Mouse (Mus musculus): Measurements from ENCODE around the gene Ren1. TPM values are rescaled to one million over a fixed set of nuclear protein-coding genes. Genes with fewer than 3 reads are reported as not detected.
"Not testable (repeated sequence)": the region's sequence is repeated elsewhere in the genome, so short reads cannot be mapped to it uniquely, and the experiment has no call there.

Ren1 gene
- polyA plus RNA-seq, 1 experiment from 2014 or later, result 0.42 TPM

- WGBS, result 41% methylated on average over 5 of the region's 5 CpGs
- no peak overlapping the region for H3K27ac ChIP-seq
- H3K9ac ChIP-seq, result no peak overlapping the region
- 0 out of 2 replicates have a peak, but pooled peaks cover 4% of the 10 kb centered on the region for H3K4me1 ChIP-seq
- no peak overlapping the region for H3K4me3 ChIP-seq
- peaks cover 6% of the 10 kb centered on the region for H3K27me3 ChIP-seq
- no peaks in the 10 kb centered on the region for H3K9me3 ChIP-seq
- H3K36me3 ChIP-seq, result no peaks in the 10 kb centered on the region
- H3K4me2 ChIP-seq, result no peak overlapping the region
- no peak; the same call in 1 of the 2 replicates for ATAC-seq (ENCODE audit: insufficient number of reproducible peaks, low FRiP score, low TSS enrichment, low read depth)
These were observed 27.0 kb upstream of the Ren1 start for GRCm38 (mm10) chr1:133323333-133323732.

GRCm38 (mm10) chr1:133325951-133326350 lies 24.4 kb upstream of the Ren1 start:
- no peak overlapping the region for H3K4me2 ChIP-seq
- no peak overlapping the region for H3K27ac ChIP-seq
- ATAC-seq (ENCODE audit: insufficient number of reproducible peaks, low FRiP score, low TSS enrichment, low read depth), result no peak
- no peak overlapping the region for H3K4me3 ChIP-seq
- H3K27me3 ChIP-seq, result peaks cover 29% of the 10 kb centered on the region
- WGBS, result 78% methylated on average over 8 of the region's 8 CpGs
- no peaks in the 10 kb centered on the region for H3K9me3 ChIP-seq
- H3K9ac ChIP-seq, result no peak overlapping the region
- no peaks in the 10 kb centered on the region for H3K36me3 ChIP-seq
- H3K4me1 ChIP-seq, result peaks cover 13% of the 10 kb centered on the region; the same call in 1 of the 2 replicates

GRCm38 (mm10) chr1:133327094-133327493 lies 23.2 kb upstream of the Ren1 start:
- H3K27me3 ChIP-seq, result peaks cover 36% of the 10 kb centered on the region
- no peak for ATAC-seq (ENCODE audit: insufficient number of reproducible peaks, low FRiP score, low TSS enrichment, low read depth)
- 63% methylated on average over 5 of the region's 5 CpGs for WGBS
- no peaks in the 10 kb centered on the region for H3K9me3 ChIP-seq
- no peak overlapping the region for H3K9ac ChIP-seq
- H3K27ac ChIP-seq, result no peak overlapping the region
- no peaks in the 10 kb centered on the region for H3K36me3 ChIP-seq
- no peak overlapping the region for H3K4me2 ChIP-seq
- no peak overlapping the region for H3K4me3 ChIP-seq
- peaks cover 9% of the 10 kb centered on the region; the same call in 1 of the 2 replicates for H3K4me1 ChIP-seq

- no peak for ATAC-seq (ENCODE audit: insufficient number of reproducible peaks, low FRiP score, low TSS enrichment, low read depth)
- Histone ChIP-seq H3K27me3 (peaks cover 36% of the 10 kb centered on the region), H3K9ac (no peak overlapping the region), H3K9me3 (no peaks in the 10 kb centered on the region), H3K27ac (no peak overlapping the region), H3K4me2 (no peak overlapping the region), H3K36me3 (no peaks in the 10 kb centered on the region), H3K4me1 (peaks cover 9% of the 10 kb centered on the region; the same call in 1 of the 2 replicates), H3K4me3 (no peak overlapping the region)
- WGBS, result 85% methylated on average over 6 of the region's 6 CpGs
These were observed 22.0 kb upstream of the Ren1 start for GRCm38 (mm10) chr1:133328299-133328795.

GRCm38 (mm10) chr1:133328896-133329637 lies 21.2 kb upstream of the Ren1 start:
- H3K27ac ChIP-seq, result no peak overlapping the region
- 8% methylated on average over 34 of the region's 34 CpGs for WGBS
- ATAC-seq (ENCODE audit: insufficient number of reproducible peaks, low FRiP score, low TSS enrichment, low read depth), result no peak
- peak overlapping the region; percentile 50 for H3K4me2 ChIP-seq
- peaks cover 9% of the 10 kb centered on the region; the same call in 1 of the 2 replicates for H3K4me1 ChIP-seq
- H3K9ac ChIP-seq, result no peak overlapping the region
- no peaks in the 10 kb centered on the region for H3K36me3 ChIP-seq
- H3K4me3 ChIP-seq, result peak overlapping the region; percentile 28
- no peaks in the 10 kb centered on the region for H3K9me3 ChIP-seq
- peaks cover 36% of the 10 kb centered on the region for H3K27me3 ChIP-seq

GRCm38 (mm10) chr1:133329638-133329964 lies 20.7 kb upstream of the Ren1 start:
- H3K9ac ChIP-seq, result no peak overlapping the region
- H3K4me3 ChIP-seq, result peak overlapping the region; percentile 28
- WGBS, result 20% methylated on average over 7 of the region's 7 CpGs
- no peak for ATAC-seq (ENCODE audit: insufficient number of reproducible peaks, low FRiP score, low TSS enrichment, low read depth)
- peak overlapping the region; percentile 50 for H3K4me2 ChIP-seq
- H3K27ac ChIP-seq, result no peak overlapping the region
- H3K4me1 ChIP-seq, result peaks cover 9% of the 10 kb centered on the region; the same call in 1 of the 2 replicates
- H3K27me3 ChIP-seq, result peaks cover 36% of the 10 kb centered on the region
- H3K9me3 ChIP-seq, result no peaks in the 10 kb centered on the region
- H3K36me3 ChIP-seq, result no peaks in the 10 kb centered on the region

- Histone ChIP-seq H3K4me1 (peaks cover 9% of the 10 kb centered on the region; the same call in 1 of the 2 replicates), H3K4me3 (no peak overlapping the region), H3K27me3 (peaks cover 36% of the 10 kb centered on the region), H3K4me2 (no peak overlapping the region), H3K9ac (no peak overlapping the region), H3K27ac (no peak overlapping the region), H3K36me3 (no peaks in the 10 kb centered on the region), H3K9me3 (no peaks in the 10 kb centered on the region)
- ATAC-seq (ENCODE audit: insufficient number of reproducible peaks, low FRiP score, low TSS enrichment, low read depth), result no peak
- 85% methylated on average over 3 of the region's 3 CpGs for WGBS
These were observed 19.2 kb upstream of the Ren1 start for GRCm38 (mm10) chr1:133331142-133331541.

GRCm38 (mm10) chr1:133332656-133333430 lies 17.5 kb upstream of the Ren1 start:
- Histone ChIP-seq H3K27me3 (peaks cover 35% of the 10 kb centered on the region), H3K4me1 (peaks cover 9% of the 10 kb centered on the region; the same call in 1 of the 2 replicates), H3K36me3 (no peaks in the 10 kb centered on the region), H3K9ac (no peak overlapping the region), H3K27ac (no peak overlapping the region), H3K4me3 (no peak overlapping the region), H3K4me2 (no peak overlapping the region), H3K9me3 (no peaks in the 10 kb centered on the region)
- no peak for ATAC-seq (ENCODE audit: insufficient number of reproducible peaks, low FRiP score, low TSS enrichment, low read depth)
- WGBS, result 90% methylated on average over 11 of the region's 11 CpGs

- 88% methylated on average over 6 of the region's 6 CpGs for WGBS
- no peak for ATAC-seq (ENCODE audit: insufficient number of reproducible peaks, low FRiP score, low TSS enrichment, low read depth)
These were observed 16.4 kb upstream of the Ren1 start for GRCm38 (mm10) chr1:133333937-133334336.

GRCm38 (mm10) chr1:133340403-133340802 lies 9.9 kb upstream of the Ren1 start:
- not testable (repeated sequence) for H3K4me3 ChIP-seq; H3K4me1 ChIP-seq; ATAC-seq (ENCODE audit: insufficient number of reproducible peaks, low FRiP score, low TSS enrichment, low read depth); H3K36me3 ChIP-seq; H3K4me2 ChIP-seq; H3K27me3 ChIP-seq; H3K9me3 ChIP-seq; H3K9ac ChIP-seq; H3K27ac ChIP-seq
- WGBS, result 66% methylated on average over 1 of the region's 1 CpGs

More at GRCm38 (mm10) chr1:133333937-133334336, 16.4 kb upstream of the Ren1 start:
- peaks cover 7% of the 10 kb centered on the region; the same call in 1 of the 2 replicates for H3K4me1 ChIP-seq
- no peak overlapping the region for H3K9ac ChIP-seq
- no peaks in the 10 kb centered on the region for H3K9me3 ChIP-seq
- no peaks in the 10 kb centered on the region for H3K36me3 ChIP-seq
- H3K4me3 ChIP-seq, result no peak overlapping the region
- H3K27ac ChIP-seq, result no peak overlapping the region
- no peak overlapping the region for H3K4me2 ChIP-seq
- H3K27me3 ChIP-seq, result peaks cover 24% of the 10 kb centered on the region

GRCm38 (mm10) chr1:133344357-133344756 lies 6.0 kb upstream of the Ren1 start:
- H3K9ac ChIP-seq, result no peak overlapping the region
- no peak overlapping the region for H3K4me2 ChIP-seq
- no peaks in the 10 kb centered on the region for H3K27me3 ChIP-seq
- H3K27ac ChIP-seq, result no peak overlapping the region
- no peak overlapping the region for H3K4me3 ChIP-seq
- no peaks in the 10 kb centered on the region for H3K9me3 ChIP-seq
- ATAC-seq (ENCODE audit: insufficient number of reproducible peaks, low FRiP score, low TSS enrichment, low read depth), result no peak
- H3K4me1 ChIP-seq, result no peaks in the 10 kb centered on the region
- H3K36me3 ChIP-seq, result no peaks in the 10 kb centered on the region
- WGBS, result 83% methylated on average over 2 of the region's 2 CpGs

- no peak overlapping the region for H3K4me2 ChIP-seq
- no peaks in the 10 kb centered on the region for H3K4me1 ChIP-seq
- no peaks in the 10 kb centered on the region for H3K36me3 ChIP-seq
- no peak for ATAC-seq (ENCODE audit: insufficient number of reproducible peaks, low FRiP score, low TSS enrichment, low read depth)
- 70% methylated on average over 9 of the region's 9 CpGs for WGBS
- no peaks in the 10 kb centered on the region for H3K9me3 ChIP-seq
- no peaks in the 10 kb centered on the region for H3K27me3 ChIP-seq
- no peak overlapping the region for H3K9ac ChIP-seq
- no peak overlapping the region for H3K27ac ChIP-seq
- H3K4me3 ChIP-seq, result no peak overlapping the region
These were observed 3.8 kb upstream of the Ren1 start for GRCm38 (mm10) chr1:133346531-133346930.
